Mouse (Mus musculus) ES-E14 (cell line): ENCODE results near the gene Ephx3. TPM values are rescaled to one million over a fixed set of nuclear protein-coding genes. Genes with fewer than 3 reads are reported as not detected.
A peak's percentile ranks its signal among the peaks of the same experiment; 100 is the strongest.

ENCODE experiments used
- DNase-seq: peaks from one replicate; pipeline ENCODE4 v3.0.0-alpha.2; 2013; ENCODE audit warnings: low read depth, low spot score
- H3K27ac ChIP-seq: 2 replicates; pipeline ENCODE4 v1.5.1; 2012; ENCODE audit warnings: low read depth, mild to moderate bottlenecking, low read length, moderate library complexity, mixed read lengths; ENCODE audit not compliant: poor library complexity, insufficient read depth, severe bottlenecking
- H3K36me3 ChIP-seq: 2 replicates; pipeline ENCODE4 v1.6.1; 2012; ENCODE audit warnings: mild to moderate bottlenecking, low read length, moderate library complexity, mixed read lengths; ENCODE audit not compliant: control insufficient read depth, poor library complexity, insufficient read depth, severe bottlenecking
- H3K4me1 ChIP-seq, 2 experiments: fragments of 150-350 bp in 1 of 2; sonication (generic) in 1 of 2; 2 replicates each; pipeline ENCODE4 v1.6.1; 2012; ENCODE audit warnings: low read length in 2 of 2, mild to moderate bottlenecking in 1 of 2, mixed read lengths in 1 of 2; ENCODE audit not compliant: control insufficient read depth in 2 of 2, insufficient read depth in 2 of 2, poor library complexity in 1 of 2
- H3K4me3 ChIP-seq, 2 experiments: fragments of 150-350 bp in 1 of 2; sonication (generic) in 1 of 2; 2 replicates each; pipeline ENCODE4 v1.5.1; 2012; ENCODE audit warnings: low read length in 2 of 2, low read depth in 1 of 2, mild to moderate bottlenecking in 1 of 2, mixed read lengths in 1 of 2; ENCODE audit not compliant: insufficient read depth in 1 of 2, poor library complexity in 1 of 2, severe bottlenecking in 1 of 2
- H3K9ac ChIP-seq: 2 replicates; pipeline ENCODE4 v1.6.1; 2012; ENCODE audit warnings: low read depth, mild to moderate bottlenecking, low read length, mixed read lengths; ENCODE audit not compliant: poor library complexity, insufficient read depth, severe bottlenecking
- H3K9me3 ChIP-seq: fragments of 150-350 bp; sonication (generic); 2 replicates; pipeline ENCODE4 v1.6.1; 2012; ENCODE audit warnings: low read depth, mild to moderate bottlenecking, low read length; ENCODE audit not compliant: control insufficient read depth, insufficient read depth
- CHD2 ChIP-seq: IDR thresholded peaks from 2 replicates; pipeline ENCODE4 v1.6.1; 2014; ENCODE audit warnings: mild to moderate bottlenecking, low read depth, low read length, inconsistent platforms
- HCFC1 ChIP-seq: IDR thresholded peaks from 2 replicates; pipeline ENCODE4 v1.6.1; 2012; ENCODE audit warnings: low read length, inconsistent platforms, borderline replicate concordance; ENCODE audit not compliant: insufficient read depth
- MAFK ChIP-seq: IDR thresholded peaks from 2 replicates; pipeline ENCODE4 v1.6.1; 2014; ENCODE audit warnings: mild to moderate bottlenecking, low read depth, low read length, inconsistent platforms; ENCODE audit not compliant: insufficient read depth
- ZC3H11A ChIP-seq: IDR thresholded peaks from 2 replicates; pipeline ENCODE4 v1.6.1; 2012; ENCODE audit warnings: low read depth, mild to moderate bottlenecking, inconsistent platforms, low read length, borderline replicate concordance
- ZNF384 ChIP-seq: IDR thresholded peaks from 2 replicates; pipeline ENCODE4 v1.6.1; 2012; ENCODE audit warnings: low read depth, low read length, inconsistent platforms
- in situ Hi-C, 2 experiments: fragments of 600-800 bp; cut with MboI; formaldehyde crosslinking; loops; one replicate each; pipeline ENCODE4 v1.15.1; 2025; ENCODE audit warnings: low sequenced_read_pairs in 2 of 2, inconsistent platforms in 1 of 2; ENCODE audit not compliant: unreplicated experiment in 2 of 2
- total RNA-seq: library from RNA; depleted of rRNA; stranded (reverse); fragments of 300-350 nt; gene quantifications from 2 replicates; pipeline ENCODE4 v1.2.3, GENCODE M21; 2012

The Ephx3 gene
- total RNA-seq, 1 experiment: 0.71 TPM

- no peaks in the 10 kb centered on the region for H3K9me3 ChIP-seq
- peaks cover 85% of the 10 kb centered on the region for H3K36me3 ChIP-seq
- no peak for TF ChIP-seq CHD2
- no peak for TF ChIP-seq ZNF384
- no peak for TF ChIP-seq MAFK
- no peak for TF ChIP-seq HCFC1
- no peak for TF ChIP-seq ZC3H11A
- in situ Hi-C loops: no loop called here
- DNase-seq: no peak
- no peak overlapping the region for H3K4me3 ChIP-seq
- H3K27ac ChIP-seq: no peak overlapping the region
- peaks cover 0 to 15% of the 10 kb centered on the region in 2 experiments; a peak in 1 of 4 replicates for H3K4me1 ChIP-seq
- H3K9ac ChIP-seq: no peak overlapping the region
Observed at GRCm38 (mm10) chr17:32199796-32200195, 10.4 kb upstream of the Ephx3 start.

GRCm38 (mm10) chr17:32197156-32197555, 7.8 kb upstream of the Ephx3 start:
- no peak for DNase-seq
- in situ Hi-C loops: no loop called here
- H3K4me3 ChIP-seq: no peak overlapping the region
- no peak overlapping the region for H3K27ac ChIP-seq
- H3K9ac ChIP-seq: no peak overlapping the region
- H3K4me1 ChIP-seq: peaks cover 0 to 16% of the 10 kb centered on the region in 2 experiments; a peak in 2 of 4 replicates
- peaks cover 63% of the 10 kb centered on the region for H3K36me3 ChIP-seq
- H3K9me3 ChIP-seq: no peaks in the 10 kb centered on the region
- TF ChIP-seq ZC3H11A (no peak), HCFC1 (no peak), ZNF384 (no peak), CHD2 (no peak), MAFK (no peak)

GRCm38 (mm10) chr17:32195725-32196124, 6.4 kb upstream of the Ephx3 start:
- Histone ChIP-seq H3K36me3 (peaks cover 49% of the 10 kb centered on the region), H3K9me3 (no peaks in the 10 kb centered on the region), H3K4me3 (no peak overlapping the region), H3K27ac (0 out of 2 replicates have a peak overlapping the region, but pooled peaks have one; percentile 48), H3K4me1 (peaks cover 0 to 4% of the 10 kb centered on the region in 2 experiments; a peak in 2 of 4 replicates), H3K9ac (no peak overlapping the region)
- DNase-seq: no peak
- in situ Hi-C loops: no loop called here
- TF ChIP-seq CHD2: no peak
- TF ChIP-seq ZC3H11A: no peak
- TF ChIP-seq HCFC1: no peak
- no peak for TF ChIP-seq ZNF384
- no peak for TF ChIP-seq MAFK

- in situ Hi-C loops: no loop called here
- no peak for DNase-seq
- H3K9ac ChIP-seq: no peak overlapping the region
- H3K36me3 ChIP-seq: peaks cover 23% of the 10 kb centered on the region
- no peaks in the 10 kb centered on the region for H3K9me3 ChIP-seq
- H3K4me3 ChIP-seq: no peak overlapping the region
- peaks cover 3 to 10% of the 10 kb centered on the region in 2 experiments; a peak in 3 of 4 replicates for H3K4me1 ChIP-seq
- no peak for TF ChIP-seq CHD2
- no peak for TF ChIP-seq HCFC1
- TF ChIP-seq ZNF384: no peak
- TF ChIP-seq ZC3H11A: no peak
- no peak for TF ChIP-seq MAFK
- no peak overlapping the region for H3K27ac ChIP-seq
Observed at GRCm38 (mm10) chr17:32193010-32193409, 3.7 kb upstream of the Ephx3 start.
